Mouse (Mus musculus): ENCODE measurements at regions not wholly inside any gene's neighbourhood (a gene's known extent, or its start where the extent isn't known, plus 50 kb on each side); places are given as distances from the start of the nearest gene placed in this dataset.

GRCm38 (mm10) chr9:91561331-91561730 is 195.7 kb upstream of the Zic1 start:
- H3K4me2 ChIP-seq (ENCODE audit: low read depth, low read length), result no peak overlapping the region
- H3K36me3 ChIP-seq (replicated peaks; ENCODE audit: control insufficient read depth, insufficient read depth, low read length), result no peaks in the 10 kb centered on the region
- no peaks in the 10 kb centered on the region for H3K9me3 ChIP-seq (replicated peaks; ENCODE audit: control insufficient read depth, low read length)
- no peak for TF ChIP-seq CTCF (IDR thresholded peaks at IDR 0.05; ENCODE audit: low read depth)
- TF ChIP-seq EP300 (IDR thresholded peaks at IDR 0.05; ENCODE audit: low read depth), result no peak
- ATAC-seq (ENCODE audit: insufficient read depth, low read depth), result no peak
- no peak overlapping the region for H3K9ac ChIP-seq (replicated peaks; ENCODE audit: low read depth, low read length)
- no peak overlapping the region for H3K4me3 ChIP-seq (ENCODE audit: low read depth, low read length)
- WGBS, result 65% methylated on average over 2 of the region's 2 CpGs
- no peak overlapping the region for H3K27ac ChIP-seq (ENCODE audit: low read depth)
- no peak for DNase-seq (ENCODE audit: low spot score)
- H3K4me1 ChIP-seq (ENCODE audit: control insufficient read depth, insufficient read depth), result no peaks in the 10 kb centered on the region
- no peaks in the 10 kb centered on the region for H3K27me3 ChIP-seq (ENCODE audit: control insufficient read depth, insufficient read depth, low read length)

- Histone ChIP-seq H3K4me2 (ENCODE audit: low read depth, low read length) (no peak overlapping the region), H3K9me3 (replicated peaks; ENCODE audit: control insufficient read depth, low read length) (no peaks in the 10 kb centered on the region), H3K4me3 (ENCODE audit: low read depth, low read length) (no peak overlapping the region), H3K27me3 (ENCODE audit: control insufficient read depth, insufficient read depth, low read length) (no peaks in the 10 kb centered on the region), H3K36me3 (replicated peaks; ENCODE audit: control insufficient read depth, insufficient read depth, low read length) (no peaks in the 10 kb centered on the region), H3K9ac (replicated peaks; ENCODE audit: low read depth, low read length) (no peak overlapping the region), H3K4me1 (ENCODE audit: control insufficient read depth, insufficient read depth) (no peaks in the 10 kb centered on the region), H3K27ac (ENCODE audit: low read depth) (no peak overlapping the region)
- WGBS, result 71% methylated on average over 6 of the region's 6 CpGs
- ATAC-seq (ENCODE audit: insufficient read depth, low read depth) (no peak), DNase-seq (ENCODE audit: low spot score) (no peak)
- no peak for TF ChIP-seq EP300 (IDR thresholded peaks at IDR 0.05; ENCODE audit: low read depth)
Observed at GRCm38 (mm10) chr9:91559794-91560193, 194.2 kb upstream of the Zic1 start.

DNA sequence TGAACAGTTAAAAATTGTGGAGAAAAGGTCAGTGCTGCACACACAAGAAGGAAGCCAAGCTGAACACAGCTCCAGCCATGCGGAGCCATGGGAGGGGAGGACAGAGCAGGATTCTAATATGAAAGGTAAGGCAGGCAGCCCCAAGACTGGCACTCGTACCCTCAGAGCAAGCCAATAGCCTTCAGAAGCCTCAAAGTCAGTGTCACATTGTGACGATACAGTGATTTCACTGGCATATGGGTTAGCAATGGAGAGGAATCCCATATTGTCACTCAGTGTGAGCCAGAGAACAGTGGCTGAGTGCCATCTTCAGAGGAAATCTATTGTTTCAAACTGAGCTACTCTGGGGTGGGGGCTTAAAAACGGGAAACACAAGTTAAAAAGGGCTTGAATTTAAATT is 181.4 kb upstream of the Zic1 start:
- Histone ChIP-seq H3K4me1 (ENCODE audit: control insufficient read depth, insufficient read depth) (no peaks in the 10 kb centered on the region), H3K36me3 (replicated peaks; ENCODE audit: control insufficient read depth, insufficient read depth, low read length) (no peaks in the 10 kb centered on the region), H3K9me3 (replicated peaks; ENCODE audit: control insufficient read depth, low read length) (no peaks in the 10 kb centered on the region), H3K9ac (replicated peaks; ENCODE audit: low read depth, low read length) (no peak overlapping the region), H3K27me3 (ENCODE audit: control insufficient read depth, insufficient read depth, low read length) (no peaks in the 10 kb centered on the region), H3K4me3 (ENCODE audit: low read depth, low read length) (no peak overlapping the region), H3K27ac (ENCODE audit: low read depth) (no peak overlapping the region), H3K4me2 (ENCODE audit: low read depth, low read length) (no peak overlapping the region)
- DNase-seq (ENCODE audit: low spot score) (no peak), ATAC-seq (ENCODE audit: insufficient read depth, low read depth) (no peak)
- 55% methylated on average over 4 of the region's 4 CpGs for WGBS
- TF ChIP-seq EP300 (IDR thresholded peaks at IDR 0.05; ENCODE audit: low read depth) (no peak), CTCF (IDR thresholded peaks at IDR 0.05; ENCODE audit: low read depth) (no peak)

GRCm38 (mm10) chr9:91545402-91545801 is 179.8 kb upstream of the Zic1 start:
- no peak for ATAC-seq (ENCODE audit: insufficient read depth, low read depth)
- WGBS, result 60% methylated on average over 6 of the region's 6 CpGs
- no peaks in the 10 kb centered on the region for H3K4me1 ChIP-seq (ENCODE audit: control insufficient read depth, insufficient read depth)
- no peak overlapping the region for H3K9ac ChIP-seq (replicated peaks; ENCODE audit: low read depth, low read length)
- no peaks in the 10 kb centered on the region for H3K36me3 ChIP-seq (replicated peaks; ENCODE audit: control insufficient read depth, insufficient read depth, low read length)
- TF ChIP-seq EP300 (IDR thresholded peaks at IDR 0.05; ENCODE audit: low read depth) (no peak), CTCF (IDR thresholded peaks at IDR 0.05; ENCODE audit: low read depth) (no peak)
- H3K27me3 ChIP-seq (ENCODE audit: control insufficient read depth, insufficient read depth, low read length), result no peaks in the 10 kb centered on the region
- no peak overlapping the region for H3K27ac ChIP-seq (ENCODE audit: low read depth)
- DNase-seq (ENCODE audit: low spot score), result no peak
- H3K4me2 ChIP-seq (ENCODE audit: low read depth, low read length), result no peak overlapping the region
- no peak overlapping the region for H3K4me3 ChIP-seq (ENCODE audit: low read depth, low read length)
- no peaks in the 10 kb centered on the region for H3K9me3 ChIP-seq (replicated peaks; ENCODE audit: control insufficient read depth, low read length)

GRCm38 (mm10) chr9:91528838-91529475 is 163.3 kb upstream of the Zic1 start:
- no peak for ATAC-seq (ENCODE audit: insufficient read depth, low read depth)
- H3K9ac ChIP-seq (replicated peaks; ENCODE audit: low read depth, low read length), result no peak overlapping the region
- WGBS, result 63% methylated on average over 3 of the region's 3 CpGs
- no peaks in the 10 kb centered on the region for H3K4me1 ChIP-seq (ENCODE audit: control insufficient read depth, insufficient read depth)
- H3K9me3 ChIP-seq (replicated peaks; ENCODE audit: control insufficient read depth, low read length), result no peaks in the 10 kb centered on the region
- H3K27ac ChIP-seq (ENCODE audit: low read depth), result no peak overlapping the region
- H3K27me3 ChIP-seq (ENCODE audit: control insufficient read depth, insufficient read depth, low read length), result no peaks in the 10 kb centered on the region
- TF ChIP-seq CTCF (IDR thresholded peaks at IDR 0.05; ENCODE audit: low read depth), result no peak
- no peak for TF ChIP-seq EP300 (IDR thresholded peaks at IDR 0.05; ENCODE audit: low read depth)
- H3K4me2 ChIP-seq (ENCODE audit: low read depth, low read length), result no peak overlapping the region
- no peak overlapping the region for H3K4me3 ChIP-seq (ENCODE audit: low read depth, low read length)
- no peaks in the 10 kb centered on the region for H3K36me3 ChIP-seq (replicated peaks; ENCODE audit: control insufficient read depth, insufficient read depth, low read length)
- DNase-seq (ENCODE audit: low spot score), result no peak

DNA sequence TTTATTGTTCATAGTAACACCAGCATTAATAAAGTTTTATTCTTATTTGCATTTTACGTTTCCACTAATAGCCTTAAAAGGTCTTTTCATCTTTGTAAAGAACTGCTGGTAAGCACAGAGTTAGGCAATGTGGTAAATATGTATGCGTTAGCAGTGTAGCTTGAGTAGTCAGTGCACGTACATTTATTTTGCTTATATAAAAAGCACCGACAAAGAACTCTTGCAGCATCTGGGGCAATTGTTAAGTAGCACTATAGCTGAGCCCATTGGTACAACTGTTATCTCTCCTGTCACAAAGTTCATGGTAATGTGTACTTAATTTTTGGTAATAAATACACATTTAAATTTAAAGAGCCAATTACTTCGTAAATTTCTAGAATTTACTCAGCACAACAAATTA is 162.8 kb upstream of the Zic1 start:
- DNase-seq (ENCODE audit: low spot score) (no peak), ATAC-seq (ENCODE audit: insufficient read depth, low read depth) (no peak)
- H3K9me3 ChIP-seq (replicated peaks; ENCODE audit: control insufficient read depth, low read length), result no peaks in the 10 kb centered on the region
- H3K4me1 ChIP-seq (ENCODE audit: control insufficient read depth, insufficient read depth), result no peaks in the 10 kb centered on the region
- H3K27me3 ChIP-seq (ENCODE audit: control insufficient read depth, insufficient read depth, low read length), result no peaks in the 10 kb centered on the region
- 67% methylated on average over 5 of the region's 5 CpGs for WGBS
- TF ChIP-seq EP300 (IDR thresholded peaks at IDR 0.05; ENCODE audit: low read depth), result no peak
- TF ChIP-seq CTCF (IDR thresholded peaks at IDR 0.05; ENCODE audit: low read depth), result no peak
- H3K9ac ChIP-seq (replicated peaks; ENCODE audit: low read depth, low read length), result no peak overlapping the region
- H3K4me2 ChIP-seq (ENCODE audit: low read depth, low read length), result no peak overlapping the region
- no peak overlapping the region for H3K4me3 ChIP-seq (ENCODE audit: low read depth, low read length)
- H3K27ac ChIP-seq (ENCODE audit: low read depth), result no peak overlapping the region
- H3K36me3 ChIP-seq (replicated peaks; ENCODE audit: control insufficient read depth, insufficient read depth, low read length), result no peaks in the 10 kb centered on the region

All from heart, postnatal 0 days (tissue).